Mouse (Mus musculus) CD4-positive, CD25-positive, alpha-beta regulatory T cell, adult 2 months (primary cell): ENCODE results near the gene Zfp692.

Experiments
- DNase-seq: peaks from one replicate; pipeline ENCODE4 v3.0.0-alpha.2; 2012; ENCODE audit warnings: low read depth, low spot score

Zfp692 gene

DNA sequence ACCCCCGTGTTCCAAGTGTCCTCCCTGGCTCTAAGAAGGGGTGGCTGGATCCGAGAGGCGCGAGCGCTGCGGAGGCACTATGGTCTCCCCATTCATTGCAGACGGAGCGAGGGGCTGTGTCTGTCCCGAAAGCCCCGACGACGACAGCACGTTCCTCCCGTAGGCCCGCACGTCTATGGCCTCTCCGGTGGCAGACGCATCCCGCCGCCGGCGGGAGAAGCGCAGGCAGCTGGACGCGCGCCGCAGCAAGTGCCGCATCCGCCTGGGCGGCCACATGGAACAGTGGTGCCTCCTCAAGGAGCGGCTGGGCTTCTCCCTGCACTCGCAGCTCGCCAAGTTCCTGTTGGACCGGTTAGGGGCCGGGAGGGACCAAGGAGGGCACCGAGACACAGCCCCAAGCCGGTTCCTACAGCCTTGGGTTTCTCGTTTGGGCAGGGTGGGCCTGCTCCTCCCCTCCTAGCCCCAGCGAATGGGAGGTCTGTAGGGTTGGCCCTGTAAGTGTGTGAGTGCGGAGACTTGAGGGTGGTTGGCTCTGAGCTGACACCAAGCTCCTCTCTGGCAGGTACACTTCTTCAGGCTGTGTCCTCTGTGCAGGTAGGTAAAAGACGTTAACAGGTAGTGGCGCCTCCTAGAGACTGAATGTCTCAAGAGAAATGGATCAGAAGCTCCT, 677 bp downstream of the Zfp692 start:
- DNase-seq: peak; percentile 76

GRCm38 (mm10) chr11:58308661-58309060, 1.8 kb downstream of the Zfp692 start:
- DNase-seq: no peak

GRCm38 (mm10) chr11:58314069-58314468, 7.2 kb downstream of the Zfp692 start:
- DNase-seq: no peak

- no peak for DNase-seq
Observed at GRCm38 (mm10) chr11:58315536-58316168, 8.8 kb downstream of the Zfp692 start.

- DNase-seq: no peak
Observed at GRCm38 (mm10) chr11:58316344-58316743, 9.5 kb downstream of the Zfp692 start.

- no peak for DNase-seq
Observed at GRCm38 (mm10) chr11:58316768-58317390, 10.0 kb downstream of the Zfp692 start.

- DNase-seq: peak; percentile 98
Observed at GRCm38 (mm10) chr11:58322824-58323569, 16.1 kb downstream of the Zfp692 start.

DNA sequence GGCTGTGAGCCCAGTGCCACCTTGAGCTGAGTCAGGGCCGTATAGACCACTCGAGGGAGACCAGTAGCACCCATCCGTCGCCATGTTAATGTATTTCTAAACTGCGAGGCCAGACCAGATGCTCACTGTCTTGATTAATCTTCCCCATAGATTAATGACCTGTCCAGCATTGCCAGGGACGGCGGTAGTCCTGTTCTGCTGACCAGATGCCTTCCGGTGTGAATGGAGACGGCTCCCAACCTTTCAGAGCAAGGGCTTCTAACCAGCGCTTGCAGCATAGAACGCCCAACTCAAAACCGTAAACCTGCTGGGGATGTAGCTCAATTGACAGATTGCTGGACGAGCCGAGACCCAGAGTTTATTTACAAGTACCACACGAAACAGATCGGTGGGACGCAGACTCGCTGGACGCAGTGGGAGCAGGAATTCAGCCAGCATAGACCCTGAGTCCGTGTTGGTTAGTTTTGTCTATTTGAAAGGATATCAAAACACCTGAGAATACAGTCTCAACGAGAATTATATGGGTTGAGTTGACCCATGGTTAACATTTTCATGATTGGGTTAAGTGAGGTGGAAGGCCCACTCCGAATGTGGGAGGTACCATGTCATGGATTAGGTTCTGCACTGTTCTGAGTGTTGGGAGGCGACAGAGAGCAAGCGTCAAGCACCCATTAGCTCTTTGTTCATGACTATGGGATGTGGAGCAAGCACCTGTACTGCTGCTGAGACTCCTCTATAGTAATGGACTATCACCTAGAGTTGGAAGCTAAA, 16.9 kb downstream of the Zfp692 start:
- DNase-seq: peak; percentile 29

DNA sequence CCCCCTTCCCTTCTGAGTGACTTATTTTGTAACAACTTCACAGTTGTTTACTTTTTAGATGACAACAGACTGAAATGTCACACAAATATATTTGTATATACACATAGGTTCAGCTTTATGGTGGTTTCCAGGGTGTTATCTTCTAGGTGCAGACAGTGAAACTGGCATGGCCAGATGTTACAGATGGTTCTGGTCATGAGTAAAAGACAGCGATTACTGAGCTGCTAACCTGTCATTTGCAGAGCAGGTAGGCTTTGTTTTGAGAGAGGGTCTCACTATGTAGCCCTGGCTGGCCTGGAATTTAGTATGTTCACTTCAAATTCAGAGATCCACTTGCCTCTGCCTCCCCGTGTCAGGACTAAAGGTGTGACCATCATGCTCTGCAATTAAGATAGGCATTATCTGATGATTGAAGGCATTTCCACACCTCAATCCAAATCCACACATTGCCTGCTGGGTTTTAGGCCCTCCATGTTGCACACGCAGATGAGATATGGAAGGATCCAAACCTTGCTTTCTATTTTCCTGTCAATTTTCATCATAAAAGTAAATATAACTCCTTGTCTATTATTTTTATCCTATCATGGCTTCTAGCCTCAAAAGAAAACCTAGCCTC, 17.9 kb downstream of the Zfp692 start:
- DNase-seq: no peak

DNA sequence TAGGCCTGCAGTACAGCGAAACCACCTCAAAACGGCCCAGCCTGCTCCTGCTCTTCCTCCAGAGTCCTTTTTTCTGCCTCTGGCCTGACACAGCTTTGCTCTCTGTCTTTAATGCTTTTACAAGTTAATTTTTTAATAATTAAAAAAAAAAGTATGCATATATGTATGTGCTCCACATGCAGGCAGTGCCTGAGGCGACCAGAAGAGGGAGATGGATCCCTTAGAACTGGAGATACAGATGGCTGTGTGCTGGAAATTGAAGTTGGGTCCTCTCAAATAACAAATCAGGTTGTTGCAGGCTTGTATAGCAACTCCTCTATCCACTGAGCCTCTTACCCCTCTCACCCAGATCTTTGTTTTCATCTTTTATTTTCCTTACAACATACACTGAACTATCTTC, 19.9 kb downstream of the Zfp692 start:
- DNase-seq: peak; percentile 65

GRCm38 (mm10) chr11:58329906-58330275, 23.0 kb downstream of the Zfp692 start:
- no peak for DNase-seq

DNA sequence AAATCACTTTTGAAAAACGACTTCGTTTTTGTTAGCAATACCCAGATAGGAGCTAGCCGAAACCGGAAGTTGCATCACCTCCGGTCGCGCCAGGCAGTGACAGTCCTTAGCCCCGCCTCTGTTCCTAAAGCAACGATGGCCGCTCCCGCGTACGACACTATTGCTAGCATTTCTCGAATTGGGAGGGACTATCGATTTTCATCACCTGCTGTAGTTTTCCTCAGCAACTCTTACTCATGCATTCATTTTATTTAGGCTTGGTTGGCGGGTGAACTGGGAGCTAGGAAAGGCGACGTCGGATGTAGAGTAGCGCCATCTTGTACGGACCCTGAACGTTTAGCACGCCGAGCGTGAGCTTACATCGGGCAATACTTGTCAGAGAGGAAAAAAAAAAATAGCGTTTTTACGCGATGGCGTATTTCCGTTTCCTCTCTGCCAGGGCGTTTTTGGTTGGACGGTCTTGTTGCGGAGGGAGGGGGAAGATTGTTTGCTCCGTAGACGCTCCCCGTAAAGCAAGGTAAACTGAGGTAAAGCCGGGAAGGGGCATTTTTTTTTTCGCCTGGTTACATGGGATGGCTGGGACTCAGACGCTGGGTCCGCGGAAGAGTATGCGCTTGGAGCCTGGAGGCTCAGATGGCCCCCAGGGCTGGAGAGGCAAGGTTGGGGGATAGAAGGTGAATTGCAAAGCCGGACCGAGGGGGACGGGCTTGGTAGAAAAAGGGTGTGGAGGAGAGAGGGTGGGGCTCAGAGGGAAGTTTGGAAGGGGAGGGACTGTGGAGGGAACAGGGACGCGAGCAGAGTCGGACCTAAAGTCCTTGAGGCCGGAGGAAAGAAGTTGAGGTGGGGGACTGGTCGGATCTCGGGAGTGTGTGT, 23.6 kb downstream of the Zfp692 start, which contains the start of the genes Zfp672 and Sh3bp5l:
Gene Zfp672 (minus strand): TSS at position 64 of the 873 bp plus-strand sequence.
Gene Sh3bp5l (plus strand): TSS at position 449 of the 873 bp plus-strand sequence.
- peak; percentile 94 for DNase-seq

- no peak for DNase-seq
Observed at GRCm38 (mm10) chr11:58331149-58331495, 24.3 kb downstream of the Zfp692 start.

DNA sequence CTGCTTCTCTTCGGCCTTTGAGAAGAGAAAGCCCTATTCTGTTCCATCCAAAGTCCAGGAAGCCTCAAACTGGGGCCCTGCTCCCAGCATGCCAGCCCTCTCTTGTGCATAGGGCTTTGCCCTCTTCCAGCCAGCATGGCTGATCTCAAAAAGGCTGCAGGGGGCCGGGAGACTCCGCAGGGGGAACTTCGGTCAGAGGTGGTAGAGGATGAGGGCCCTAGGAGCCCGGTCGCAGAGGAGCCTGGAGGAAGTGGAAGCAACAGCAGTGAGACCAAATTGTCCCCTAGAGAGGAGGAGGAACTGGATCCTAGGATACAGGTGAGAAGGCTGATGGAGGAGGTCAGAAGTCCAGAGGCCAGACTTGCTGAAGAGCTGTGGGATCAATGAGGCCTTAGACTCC, 24.7 kb downstream of the Zfp692 start:
- DNase-seq: no peak

- no peak for DNase-seq
Observed at GRCm38 (mm10) chr11:58334746-58335145, 27.9 kb downstream of the Zfp692 start.

GRCm38 (mm10) chr11:58346745-58347144, 39.9 kb downstream of the Zfp692 start:
- DNase-seq: no peak

GRCm38 (mm10) chr11:58350628-58351027, 43.8 kb downstream of the Zfp692 start:
- peak; percentile 42 for DNase-seq

DNA sequence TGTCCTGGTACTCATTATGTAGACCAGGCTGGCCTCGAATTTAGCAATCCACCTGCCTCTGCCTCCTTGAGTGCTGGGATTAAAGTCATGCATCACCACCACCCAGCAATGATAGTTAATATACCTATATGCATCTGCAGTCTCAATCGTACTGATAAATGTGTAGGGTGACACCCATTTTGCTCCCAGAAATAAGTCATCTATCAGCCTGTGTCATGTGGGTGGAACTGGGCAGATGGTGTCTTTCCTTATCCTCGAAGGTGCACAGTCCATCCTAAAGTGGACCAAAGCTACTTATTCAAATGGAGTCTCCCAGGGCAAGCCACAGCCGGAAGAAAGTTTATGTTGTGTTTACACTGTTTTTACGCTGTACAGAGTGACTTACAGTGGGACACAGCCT, 44.3 kb downstream of the Zfp692 start:
- no peak for DNase-seq

GRCm38 (mm10) chr11:58352681-58353548, 46.0 kb downstream of the Zfp692 start:
- peak; percentile 28 for DNase-seq
